Mouse (Mus musculus) stomach, postnatal 0 days (tissue): ENCODE measurements around the gene Acnat2. TPM values are rescaled to one million over a fixed set of nuclear protein-coding genes. Genes with fewer than 3 reads are reported as not detected.
"Not testable (repeated sequence)": the region's sequence is repeated elsewhere in the genome, so short reads cannot be mapped to it uniquely, and the experiment has no call there.

Experiments used
- ATAC-seq: fragments of 200-750 bp; cut with Nextera tagmentation; 2 replicates; pipeline ENCODE4 v1.8.0; 2017; ENCODE audit not compliant: low FRiP score, low TSS enrichment
- DNase-seq: peaks from one replicate; pipeline ENCODE4 v3.0.0-alpha.2; 2016; ENCODE audit warnings: low spot score
- H3K27ac ChIP-seq: fragments of 300-500 bp; sonication (generic); replicated peaks from 2 replicates; pipeline ENCODE4 v1.5.1; 2014; ENCODE audit warnings: mild to moderate bottlenecking, control low read depth
- H3K27me3 ChIP-seq: fragments of 300-500 bp; sonication (generic); 2 replicates; pipeline ENCODE4 v1.6.1; 2014; ENCODE audit warnings: low read length; ENCODE audit not compliant: control insufficient read depth, insufficient read depth
- H3K36me3 ChIP-seq: fragments of 300-500 bp; sonication (generic); 2 replicates; pipeline ENCODE4 v1.6.1; 2014; ENCODE audit warnings: low read length, mixed read lengths; ENCODE audit not compliant: control insufficient read depth, insufficient read depth
- H3K4me1 ChIP-seq: fragments of 300-500 bp; sonication (generic); replicated peaks from 2 replicates; pipeline ENCODE4 v1.6.1; 2014; ENCODE audit warnings: antibody characterized with exemption; ENCODE audit not compliant: control insufficient read depth, insufficient read depth
- H3K4me2 ChIP-seq: fragments of 300-500 bp; sonication (generic); replicated peaks from 2 replicates; pipeline ENCODE4 v1.6.1; 2014; ENCODE audit warnings: low read depth, mild to moderate bottlenecking, control low read depth, moderate library complexity
- H3K4me3 ChIP-seq: fragments of 300-500 bp; sonication (generic); 2 replicates; pipeline ENCODE4 v1.5.1; 2014; ENCODE audit warnings: low read depth, low read length, control low read depth
- H3K9ac ChIP-seq: fragments of 300-500 bp; sonication (generic); 2 replicates; pipeline ENCODE4 v1.6.1; 2014; ENCODE audit warnings: mild to moderate bottlenecking, low read length, control low read depth, mixed read lengths
- H3K9me3 ChIP-seq: fragments of 300-500 bp; sonication (generic); 2 replicates; pipeline ENCODE4 v1.6.1; 2016; ENCODE audit warnings: low read length; ENCODE audit not compliant: control insufficient read depth
- CTCF ChIP-seq: IDR thresholded peaks from 2 replicates; pipeline ENCODE4 v1.5.1; 2016; ENCODE audit warnings: antibody characterized with exemption, low read depth, mild to moderate bottlenecking, moderate library complexity
- EP300 ChIP-seq: optimal IDR thresholded peaks from 2 replicates; pipeline ENCODE3; 2016; ENCODE audit warnings: antibody characterized with exemption
- WGBS: fragments of 180-500 bp; shearing (Covaris S2); extraction: QIAGEN DNeasy Blood & Tissue Kit; methylation state at CpG from one replicate; pipeline ENCODE4 v1.1.7; 2014; 5-methylcytosine and 5-hydroxymethylcytosine counted together
- polyA plus RNA-seq: library from polyadenylated mRNA; unstranded; fragments of >200 nt; fragmentation: Nextera tagmentation; extraction: Ambion mirVana; gene quantifications from 2 replicates; pipeline ENCODE4 v1.2.1, GENCODE M21; 2015

Acnat2 gene
- polyA plus RNA-seq, 1 experiment from 2014 or later, result 2.1 TPM

- H3K36me3 ChIP-seq, result no peaks in the 10 kb centered on the region
- no peaks in the 10 kb centered on the region for H3K9me3 ChIP-seq
- 22% methylated on average over 2 of the region's 2 CpGs for WGBS
- H3K27me3 ChIP-seq, result no peaks in the 10 kb centered on the region
- ATAC-seq (peak; percentile 89), DNase-seq (no peak)
- TF ChIP-seq EP300, result no peak
- TF ChIP-seq CTCF, result no peak
- H3K27ac ChIP-seq, result no peak overlapping the region
- no peak overlapping the region for H3K4me2 ChIP-seq
- no peak overlapping the region for H3K4me3 ChIP-seq
- H3K4me1 ChIP-seq, result no peaks in the 10 kb centered on the region
- H3K9ac ChIP-seq, result no peak overlapping the region
Measured at GRCm38 (mm10) chr4:49386873-49387272, 21.1 kb downstream of the Acnat2 start.

- peak; percentile 65; the same call in 1 of the 2 replicates for ATAC-seq
- WGBS, result 13% methylated on average over 1 of the region's 2 CpGs
- not testable (repeated sequence) for H3K4me1 ChIP-seq, H3K27me3 ChIP-seq, H3K36me3 ChIP-seq, H3K9me3 ChIP-seq, H3K4me2 ChIP-seq, H3K9ac ChIP-seq, H3K4me3 ChIP-seq, H3K27ac ChIP-seq
- DNase-seq, result peak; percentile 41
Measured at GRCm38 (mm10) chr4:49383576-49384318, 24.2 kb downstream of the Acnat2 start.

- H3K36me3 ChIP-seq, H3K27ac ChIP-seq, H3K4me1 ChIP-seq, ATAC-seq, H3K9me3 ChIP-seq, DNase-seq, H3K4me2 ChIP-seq, H3K4me3 ChIP-seq, H3K9ac ChIP-seq, H3K27me3 ChIP-seq: not testable (repeated sequence)
- WGBS, result 92% methylated on average over 3 of the region's 3 CpGs
Measured at GRCm38 (mm10) chr4:49368046-49368445, 39.9 kb downstream of the Acnat2 start.

GRCm38 (mm10) chr4:49357097-49357496 is 50.9 kb downstream of the Acnat2 start:
- H3K4me3 ChIP-seq, result no peak overlapping the region
- no peak overlapping the region for H3K4me2 ChIP-seq
- H3K9ac ChIP-seq, result no peak overlapping the region
- H3K4me1 ChIP-seq, result no peaks in the 10 kb centered on the region
- DNase-seq, result peak; percentile 21
- TF ChIP-seq EP300 (no peak), CTCF (no peak)
- H3K9me3 ChIP-seq, result no peaks in the 10 kb centered on the region
- H3K36me3 ChIP-seq, result no peaks in the 10 kb centered on the region
- H3K27ac ChIP-seq, result no peak overlapping the region
- 39% methylated on average over 2 of the region's 2 CpGs for WGBS
- no peaks in the 10 kb centered on the region for H3K27me3 ChIP-seq
- ATAC-seq, result 0 out of 2 replicates have a peak, but pooled peaks have one; percentile 42

GRCm38 (mm10) chr4:49350470-49350869 is 57.5 kb downstream of the Acnat2 start:
- ATAC-seq (peak; percentile 91), DNase-seq (peak; percentile 29)
- Histone ChIP-seq H3K27ac (no peak overlapping the region), H3K4me3 (no peak overlapping the region), H3K27me3 (no peaks in the 10 kb centered on the region), H3K4me1 (no peaks in the 10 kb centered on the region), H3K4me2 (no peak overlapping the region), H3K9ac (no peak overlapping the region), H3K36me3 (no peaks in the 10 kb centered on the region), H3K9me3 (no peaks in the 10 kb centered on the region)
- WGBS, result 60% methylated on average over 4 of the region's 4 CpGs
- TF ChIP-seq CTCF (no peak), EP300 (no peak)

- Histone ChIP-seq H3K27me3 (no peaks in the 10 kb centered on the region), H3K9me3 (no peaks in the 10 kb centered on the region), H3K36me3 (no peaks in the 10 kb centered on the region), H3K9ac (no peak overlapping the region), H3K4me2 (no peak overlapping the region), H3K27ac (no peak overlapping the region), H3K4me1 (no peaks in the 10 kb centered on the region), H3K4me3 (no peak overlapping the region)
- no peak for DNase-seq
- ATAC-seq, result no peak
- no peak for TF ChIP-seq CTCF
- no peak for TF ChIP-seq EP300
- 76% methylated on average over 2 of the region's 2 CpGs for WGBS
Measured at GRCm38 (mm10) chr4:49348677-49349076, 59.3 kb downstream of the Acnat2 start.

- not testable (repeated sequence) for H3K4me2 ChIP-seq, H3K27ac ChIP-seq, ATAC-seq, DNase-seq, H3K9me3 ChIP-seq, H3K9ac ChIP-seq, H3K4me3 ChIP-seq, H3K27me3 ChIP-seq, H3K36me3 ChIP-seq, H3K4me1 ChIP-seq
- 88% methylated on average over 1 of the region's 1 CpGs for WGBS
Measured at GRCm38 (mm10) chr4:49348001-49348400, 60.0 kb downstream of the Acnat2 start.

GRCm38 (mm10) chr4:49340091-49340490 is 67.9 kb downstream of the Acnat2 start:
- not testable (repeated sequence) for H3K4me3 ChIP-seq, DNase-seq, H3K27me3 ChIP-seq, H3K4me1 ChIP-seq, H3K27ac ChIP-seq, H3K9me3 ChIP-seq, H3K36me3 ChIP-seq, H3K4me2 ChIP-seq, ATAC-seq, H3K9ac ChIP-seq
- 65% methylated on average over 3 of the region's 3 CpGs for WGBS

- not testable (repeated sequence) for H3K36me3 ChIP-seq, H3K27ac ChIP-seq, H3K4me2 ChIP-seq, H3K4me3 ChIP-seq, H3K4me1 ChIP-seq, ATAC-seq, H3K9ac ChIP-seq, H3K27me3 ChIP-seq, H3K9me3 ChIP-seq, DNase-seq
- 71% methylated on average over 3 of the region's 4 CpGs for WGBS
Measured at GRCm38 (mm10) chr4:49337949-49338348, 70.0 kb downstream of the Acnat2 start.
